Mouse (Mus musculus): ENCODE results near the gene Olfr690. TPM values are rescaled to one million over a fixed set of nuclear protein-coding genes. Genes with fewer than 3 reads are reported as not detected.

Gene Olfr690
- polyA plus RNA-seq, 1 experiment from 2014 or later = not detected

GRCm38 (mm10) chr7:105325302-105325701 lies 8.6 kb downstream of the Olfr690 start:
- WGBS = 72% methylated on average over 2 of the region's 2 CpGs
- Histone ChIP-seq H3K27me3 (ENCODE audit: insufficient read depth, poor library complexity, severe bottlenecking) (no peaks in the 10 kb centered on the region), H3K4me3 (no peak overlapping the region), H3K4me1 (replicated peaks) (no peaks in the 10 kb centered on the region), H3K9me3 (no peaks in the 10 kb centered on the region), H3K27ac (no peak overlapping the region), H3K36me3 (no peaks in the 10 kb centered on the region)
- DNase-seq (ENCODE audit: low spot score) = no peak

GRCm38 (mm10) chr7:105310865-105311264 lies 23.0 kb downstream of the Olfr690 start, which contains the start of gene Olfr689:
Olfr689 (plus strand) TSS chr7:105311165.
- no peaks in the 10 kb centered on the region for H3K36me3 ChIP-seq
- no peaks in the 10 kb centered on the region for H3K27me3 ChIP-seq (ENCODE audit: insufficient read depth, poor library complexity, severe bottlenecking)
- no peak within 1 kb of the TSS for H3K27ac ChIP-seq
- DNase-seq (ENCODE audit: low spot score) = no peak
- H3K9me3 ChIP-seq = peaks cover 3% of the 10 kb centered on the region; the same call in 1 of the 2 replicates
- H3K4me1 ChIP-seq (replicated peaks) = no peaks in the 10 kb centered on the region
- WGBS = 81% methylated on average over 1 of the region's 1 CpGs
- no peak within 1 kb of the TSS for H3K4me3 ChIP-seq

- no peaks in the 10 kb centered on the region for H3K9me3 ChIP-seq
- H3K36me3 ChIP-seq = no peaks in the 10 kb centered on the region
- no peaks in the 10 kb centered on the region for H3K27me3 ChIP-seq (ENCODE audit: insufficient read depth, poor library complexity, severe bottlenecking)
- H3K27ac ChIP-seq = no peak overlapping the region
- no peak for DNase-seq (ENCODE audit: low spot score)
- H3K4me3 ChIP-seq = no peak overlapping the region
- no peaks in the 10 kb centered on the region for H3K4me1 ChIP-seq (replicated peaks)
These were observed 43.9 kb downstream of the Olfr690 start for GRCm38 (mm10) chr7:105290051-105290450.

- H3K9me3 ChIP-seq = no peaks in the 10 kb centered on the region
- WGBS = 74% methylated on average over 6 of the region's 6 CpGs
- no peaks in the 10 kb centered on the region for H3K27me3 ChIP-seq (ENCODE audit: insufficient read depth, poor library complexity, severe bottlenecking)
- no peak for DNase-seq (ENCODE audit: low spot score)
- H3K27ac ChIP-seq = no peak within 1 kb of the TSS
- no peak within 1 kb of the TSS for H3K4me3 ChIP-seq
- H3K36me3 ChIP-seq = no peaks in the 10 kb centered on the region
- H3K4me1 ChIP-seq (replicated peaks) = no peaks in the 10 kb centered on the region
These were observed 46.1 kb downstream of the Olfr690 start, which contains the start of gene Olfr688 for GRCm38 (mm10) chr7:105287795-105288194. Olfr688 (plus strand) TSS chr7:105288095.

Other genes starting within 250 kb of the Olfr690 start
- not detected in 2 replicates for gene Olfr680-ps1, start 241.3 kb downstream of the Olfr690 start, polyA plus RNA-seq (2016; fragmentation: Nextera tagmentation; extraction: Ambion mirVana)
- not detected in 2 replicates for gene Olfr681, start 217.3 kb downstream of the Olfr690 start, polyA plus RNA-seq (2016; fragmentation: Nextera tagmentation; extraction: Ambion mirVana)
- not detected in 2 replicates for gene Olfr683, start 187.1 kb downstream of the Olfr690 start, polyA plus RNA-seq (2016; fragmentation: Nextera tagmentation; extraction: Ambion mirVana)
- not detected in 2 replicates for gene Olfr684, start 170.5 kb downstream of the Olfr690 start, polyA plus RNA-seq (2016; fragmentation: Nextera tagmentation; extraction: Ambion mirVana)
- not detected in 2 replicates for gene Olfr685, start 148.1 kb downstream of the Olfr690 start, polyA plus RNA-seq (2016; fragmentation: Nextera tagmentation; extraction: Ambion mirVana)
- not detected in 2 replicates for gene Olfr686, start 126.6 kb downstream of the Olfr690 start, polyA plus RNA-seq (2016; fragmentation: Nextera tagmentation; extraction: Ambion mirVana)
- not detected in 2 replicates for gene Olfr688, start 46.0 kb downstream of the Olfr690 start, polyA plus RNA-seq (2016; fragmentation: Nextera tagmentation; extraction: Ambion mirVana)
- not detected in 2 replicates for gene Olfr689, start 22.9 kb downstream of the Olfr690 start, polyA plus RNA-seq (2016; fragmentation: Nextera tagmentation; extraction: Ambion mirVana)
- gene Olfr691, start 8.2 kb upstream of the Olfr690 start, polyA plus RNA-seq (2016; fragmentation: Nextera tagmentation; extraction: Ambion mirVana) = not detected in 2 replicates
- gene Olfr692, start 34.1 kb upstream of the Olfr690 start, polyA plus RNA-seq (2016; fragmentation: Nextera tagmentation; extraction: Ambion mirVana) = not detected in 2 replicates
- not detected in 2 replicates for gene Gm5901, start 40.9 kb upstream of the Olfr690 start, polyA plus RNA-seq (2016; fragmentation: Nextera tagmentation; extraction: Ambion mirVana)
- gene Fam160a2, start 66.0 kb upstream of the Olfr690 start, polyA plus RNA-seq (2016; fragmentation: Nextera tagmentation; extraction: Ambion mirVana) = 39.9 and 41.6 TPM in 2 replicates
- gene Cnga4, start 70.5 kb upstream of the Olfr690 start, polyA plus RNA-seq (2016; fragmentation: Nextera tagmentation; extraction: Ambion mirVana) = 0.13 TPM in 1 of 2 replicates, not detected in the other
- gene Cckbr, start 91.6 kb upstream of the Olfr690 start, polyA plus RNA-seq (2016; fragmentation: Nextera tagmentation; extraction: Ambion mirVana) = 0.49 and 0.60 TPM in 2 replicates
- gene Cavin3, start 148.2 kb upstream of the Olfr690 start, polyA plus RNA-seq (2016; fragmentation: Nextera tagmentation; extraction: Ambion mirVana) = 23.0 and 32.2 TPM in 2 replicates
- gene Smpd1, start 220.3 kb upstream of the Olfr690 start, polyA plus RNA-seq (2016; fragmentation: Nextera tagmentation; extraction: Ambion mirVana) = 36.8 and 52.4 TPM in 2 replicates
- 118 and 171 TPM in 2 replicates for gene Apbb1, start 247.5 kb upstream of the Olfr690 start, polyA plus RNA-seq (2016; fragmentation: Nextera tagmentation; extraction: Ambion mirVana)